Mouse (Mus musculus) mammary gland, adult 2 months (tissue): Measurements from ENCODE around the gene Gm266. TPM values are rescaled to one million over a fixed set of nuclear protein-coding genes. Genes with fewer than 3 reads are reported as not detected.

Experiments used
- polyA plus RNA-seq: library from polyadenylated mRNA; depleted of rRNA; stranded (reverse); fragments of >200 nt; gene quantifications from 2 replicates; pipeline ENCODE4 v1.2.3, GENCODE M21; 2012; ENCODE audit warnings: low replicate concordance; rRNA removed

The Gm266 gene
- polyA plus RNA-seq, result 2.4 and 8.7 TPM in 2 replicates

DNA sequence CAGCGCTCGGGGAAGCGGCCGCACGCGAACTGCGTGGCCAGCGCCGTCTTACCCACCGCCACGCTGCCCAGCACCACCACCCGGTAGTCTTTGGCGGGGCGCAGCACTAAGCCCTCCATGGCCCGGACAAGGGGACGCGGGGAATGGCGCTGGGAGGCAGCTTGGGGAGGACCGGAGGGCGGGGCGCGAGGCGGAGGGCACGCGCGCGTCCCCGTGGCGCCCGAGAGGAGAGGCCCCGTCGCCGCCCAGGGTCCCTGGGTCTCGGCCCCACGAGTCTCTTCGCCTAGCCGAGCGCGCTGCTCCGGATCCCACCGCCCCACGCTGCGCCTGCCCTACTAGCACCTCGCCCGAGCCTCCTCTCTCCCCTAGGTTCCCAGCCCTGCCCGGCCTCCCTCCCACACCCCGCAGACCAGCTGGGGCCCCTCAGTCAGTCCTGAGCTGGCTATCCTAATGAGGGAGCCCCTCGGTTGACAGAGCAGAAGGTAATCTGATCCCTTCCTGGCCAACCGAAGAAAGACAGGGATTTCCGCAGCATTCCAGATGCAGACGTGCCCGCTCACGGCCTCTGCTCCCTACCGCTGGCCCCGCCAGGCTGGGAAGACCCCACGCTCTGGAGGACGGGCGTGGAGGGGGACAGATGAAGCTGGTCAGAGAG is at the start of gene Gm266:
Gene Gm266, minus strand, starts transcription at position 172 of the 655 bp plus-strand sequence.

DNA sequence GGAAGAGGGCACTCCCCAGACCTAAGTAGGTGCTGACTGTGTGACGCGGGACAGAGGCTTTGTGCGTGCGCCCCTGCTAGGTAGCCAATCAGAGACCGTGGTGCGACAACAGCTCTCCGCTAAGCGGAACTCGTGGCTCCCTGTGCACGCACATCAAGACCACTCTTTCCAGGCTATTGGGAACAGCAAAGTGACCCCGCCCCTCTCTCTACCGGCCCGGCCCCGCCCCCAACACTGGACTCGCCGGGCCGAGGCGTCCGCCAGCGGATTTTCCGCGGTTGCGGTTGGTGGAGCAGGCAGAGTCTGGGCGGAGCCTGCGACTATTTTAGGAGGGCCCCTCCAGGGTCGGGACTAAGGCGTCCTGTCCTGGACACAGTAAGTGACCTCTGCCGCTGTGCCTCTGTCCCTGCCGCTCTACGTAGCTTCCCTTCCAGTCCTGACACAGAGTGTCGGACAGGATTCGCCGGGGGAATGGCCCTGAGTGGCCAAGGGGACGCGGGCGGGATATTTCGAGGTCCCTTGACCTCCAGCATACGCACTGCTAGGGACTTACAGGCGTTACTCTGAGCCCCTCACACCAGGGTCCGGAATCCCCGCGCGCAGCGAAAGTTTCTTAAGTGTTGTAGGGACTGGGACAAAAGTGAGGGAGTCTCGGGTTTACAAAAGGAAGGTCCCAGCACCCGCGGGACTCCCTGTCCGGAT is 43.2 kb downstream of the Gm266 start, which contains the start of gene Tnfaip2:
Gene Tnfaip2, plus strand, starts transcription at position 161 of the 702 bp plus-strand sequence.

Other genes starting within 250 kb of the Gm266 start
- gene Amn, start 214.7 kb downstream of the Gm266 start, polyA plus RNA-seq, result 1.5 and 5.1 TPM in 2 replicates
- 141 and 261 TPM in 2 replicates for gene Cdc42bpb, start 108.1 kb downstream of the Gm266 start, polyA plus RNA-seq
- 0.95 and 1.8 TPM in 2 replicates for gene Lbhd2, start 79.0 kb downstream of the Gm266 start, polyA plus RNA-seq
- gene Exoc3l4, start 68.8 kb downstream of the Gm266 start, polyA plus RNA-seq, result 23.7 and 30.8 TPM in 2 replicates
- gene Tnfaip2, start 43.4 kb downstream of the Gm266 start, polyA plus RNA-seq, result 25.8 and 47.6 TPM in 2 replicates
- gene Eif5, start 52.2 kb upstream of the Gm266 start, polyA plus RNA-seq, result 64.1 and 99.3 TPM in 2 replicates
- 23.9 and 25.1 TPM in 2 replicates for gene Mark3, start 88.7 kb upstream of the Gm266 start, polyA plus RNA-seq
- 112 and 170 TPM in 2 replicates for gene Ckb, start 186.5 kb upstream of the Gm266 start, polyA plus RNA-seq
- 28.0 and 65.2 TPM in 2 replicates for gene Trmt61a, start 192.3 kb upstream of the Gm266 start, polyA plus RNA-seq
- gene Bag5, start 227.4 kb upstream of the Gm266 start, polyA plus RNA-seq, result 9.0 and 11.3 TPM in 2 replicates
- 31.7 and 64.0 TPM in 2 replicates for gene Apopt1, start 227.4 kb upstream of the Gm266 start, polyA plus RNA-seq